Mouse (Mus musculus): ENCODE data around the gene Add1.
A peak's percentile ranks its signal among the peaks of the same experiment; 100 is the strongest.
"Not testable (repeated sequence)": the region's sequence is repeated elsewhere in the genome, so short reads cannot be mapped to it uniquely, and the experiment has no call there.

Add1 gene

GRCm38 (mm10) chr5:34551821-34552220, 21.6 kb upstream of the Add1 start:
- no peak for DNase-seq

DNA sequence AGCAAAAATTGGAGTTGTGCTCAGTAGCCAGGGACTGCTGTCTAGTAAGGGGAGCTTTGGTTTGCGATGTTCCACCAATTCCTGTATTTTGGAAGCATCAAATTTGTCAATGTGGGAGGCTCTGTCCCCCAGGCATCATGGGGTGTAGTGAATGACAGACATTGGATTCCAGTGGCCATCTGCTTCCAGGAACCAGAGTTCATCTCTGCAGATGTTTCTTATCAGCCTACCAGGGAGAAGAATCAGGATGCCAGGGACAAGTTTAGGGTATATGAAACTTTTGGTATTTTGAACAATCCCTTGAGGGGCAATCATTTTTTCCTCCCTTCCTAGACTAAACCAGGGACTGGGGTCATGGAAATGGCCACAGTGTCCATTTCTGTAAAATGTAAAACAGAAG, 9.6 kb upstream of the Add1 start:
- DNase-seq: no peak

GRCm38 (mm10) chr5:34564291-34564690, 9.2 kb upstream of the Add1 start:
- no peak for DNase-seq

DNA sequence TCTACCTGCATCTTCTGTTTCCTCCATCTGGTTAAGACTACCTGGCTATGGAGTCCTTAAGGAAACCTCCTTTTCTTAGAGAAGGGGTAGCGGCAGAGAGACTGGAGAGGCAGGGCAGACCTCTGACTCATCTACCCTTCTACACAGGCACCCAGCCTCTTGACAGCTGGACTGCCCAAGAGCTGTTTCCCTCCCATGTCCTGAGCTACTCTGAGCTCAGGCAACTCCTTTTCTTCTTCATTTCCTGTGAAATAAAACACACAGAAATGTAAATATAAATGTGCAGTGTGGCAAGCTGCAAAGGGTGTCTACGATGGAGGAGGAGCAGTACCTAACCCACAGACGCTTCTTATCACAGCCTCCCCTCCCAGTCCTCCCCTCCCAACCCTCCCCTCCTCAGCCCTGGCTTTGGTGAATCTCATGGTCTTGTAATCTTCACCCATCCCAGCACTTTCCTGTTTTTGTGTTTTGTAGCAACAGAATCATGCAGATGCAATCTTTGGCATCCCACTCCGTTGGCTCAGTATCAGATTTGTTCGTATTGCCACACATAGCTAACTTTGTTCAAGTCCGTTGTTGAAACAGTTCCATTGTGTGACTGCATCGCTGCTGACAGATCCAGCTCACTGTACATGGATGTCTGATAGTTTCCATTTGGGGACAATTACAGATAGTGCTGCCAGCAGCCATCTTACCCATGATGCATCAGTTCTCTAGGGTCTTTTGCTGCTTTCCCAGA, 7.8 kb upstream of the Add1 start:
- DNase-seq: no peak

GRCm38 (mm10) chr5:34571551-34571950, 1.9 kb upstream of the Add1 start:
- DNase-seq: no peak

DNA sequence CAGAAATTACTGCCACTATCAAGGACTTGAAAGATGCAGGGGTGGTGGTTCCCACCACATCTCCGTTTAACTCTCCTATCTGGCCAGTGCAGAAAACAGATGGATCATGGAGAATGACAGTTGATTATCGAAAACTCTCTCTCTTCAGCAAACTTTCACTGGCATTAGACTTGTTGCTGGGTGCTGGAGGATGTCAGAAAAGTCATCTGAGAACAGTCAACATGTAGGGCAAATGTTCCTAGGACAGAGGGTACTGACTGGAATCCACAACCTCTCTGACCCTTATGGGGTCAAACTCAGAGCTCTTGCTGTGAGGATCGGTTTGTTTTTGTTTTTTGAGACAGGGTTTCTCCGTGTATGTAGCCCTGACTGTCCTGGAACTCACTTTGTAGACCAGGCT, 896 bp upstream of the Add1 start:
- DNase-seq: not testable (repeated sequence)

DNA sequence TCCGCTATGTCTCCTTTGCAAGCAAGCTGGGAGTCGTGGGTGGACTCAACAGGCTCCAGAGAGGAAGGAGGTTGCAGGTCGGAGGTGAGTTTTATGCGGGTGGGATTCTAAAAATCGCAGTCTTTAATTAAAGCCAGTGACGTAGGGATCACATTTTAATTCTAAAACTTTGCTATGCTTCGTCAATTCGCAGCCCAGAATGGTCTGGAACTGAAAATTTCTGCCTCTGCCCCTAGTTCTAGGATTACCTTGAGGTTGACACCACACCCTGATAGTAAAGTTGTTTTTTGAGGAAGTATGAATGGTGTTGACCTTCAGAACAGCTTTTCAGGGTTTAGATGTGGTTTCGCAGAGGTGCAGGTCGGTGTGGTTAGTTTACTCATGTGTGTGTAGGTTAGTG, 1.3 kb downstream of the Add1 start:
- no peak for DNase-seq

GRCm38 (mm10) chr5:34576286-34576685, 2.8 kb downstream of the Add1 start:
- DNase-seq: no peak

- no peak for DNase-seq
Measured at GRCm38 (mm10) chr5:34578038-34578655, 4.7 kb downstream of the Add1 start.

DNA sequence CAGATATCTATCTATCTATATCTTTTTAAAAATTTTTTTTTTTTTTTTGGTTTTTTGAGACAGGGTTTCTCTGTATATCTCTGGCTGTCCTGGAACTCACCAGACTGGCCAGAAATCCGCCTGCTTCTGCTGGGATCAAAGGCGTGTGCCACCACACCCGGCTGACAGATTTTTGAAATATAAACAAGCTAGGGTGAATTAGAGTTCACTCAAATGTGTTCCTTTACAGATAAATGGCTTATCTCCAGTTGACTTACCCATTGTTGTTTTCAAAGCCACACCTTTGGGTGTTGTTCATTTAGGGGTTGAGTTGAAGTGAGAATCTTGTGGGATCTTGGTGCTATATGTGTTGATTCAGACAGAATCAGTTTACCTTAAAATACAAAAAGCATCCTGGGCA, 5.9 kb downstream of the Add1 start:
- DNase-seq: no peak

GRCm38 (mm10) chr5:34581671-34582313, 8.3 kb downstream of the Add1 start:
- peak; percentile 64 to 71 for DNase-seq

DNA sequence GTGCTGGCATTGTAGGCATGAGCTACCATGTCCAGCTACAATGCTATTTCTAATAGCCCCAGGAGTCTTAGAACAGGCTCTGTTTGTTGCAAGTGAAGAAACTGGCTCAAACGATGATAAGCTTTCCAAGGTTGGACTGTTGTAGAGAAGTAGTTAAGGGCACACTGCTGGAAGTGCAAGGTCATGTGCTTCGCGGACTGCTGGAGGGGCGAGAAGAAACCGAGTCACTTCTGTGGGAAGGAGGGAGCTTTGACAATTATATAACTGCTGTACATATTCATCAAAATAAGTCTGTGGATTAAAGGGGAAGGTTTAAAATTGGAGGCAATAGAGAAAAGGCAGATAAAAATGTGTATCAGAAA, 8.8 kb downstream of the Add1 start:
- DNase-seq: no peak

GRCm38 (mm10) chr5:34585216-34585615, 11.8 kb downstream of the Add1 start:
- DNase-seq: no peak

DNA sequence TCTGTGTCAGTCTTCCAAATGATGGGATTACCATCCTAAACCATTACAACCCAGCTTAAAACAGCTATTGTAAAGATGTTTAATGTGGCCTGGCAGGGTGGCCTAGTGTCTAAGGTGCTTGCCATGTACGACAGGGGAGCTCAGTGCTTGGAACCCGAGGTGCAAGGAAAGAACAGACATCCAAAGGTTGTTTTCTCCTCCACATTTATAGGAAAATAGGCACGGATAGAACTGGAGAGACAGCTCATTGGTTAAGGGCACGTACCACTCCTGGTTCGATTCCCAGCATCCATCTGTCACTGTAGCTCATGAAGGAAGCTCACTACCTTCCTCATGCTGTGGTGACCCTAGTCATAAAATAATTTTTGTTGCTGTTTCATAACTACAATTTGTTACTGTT, 14.4 kb downstream of the Add1 start:
- no peak for DNase-seq

DNA sequence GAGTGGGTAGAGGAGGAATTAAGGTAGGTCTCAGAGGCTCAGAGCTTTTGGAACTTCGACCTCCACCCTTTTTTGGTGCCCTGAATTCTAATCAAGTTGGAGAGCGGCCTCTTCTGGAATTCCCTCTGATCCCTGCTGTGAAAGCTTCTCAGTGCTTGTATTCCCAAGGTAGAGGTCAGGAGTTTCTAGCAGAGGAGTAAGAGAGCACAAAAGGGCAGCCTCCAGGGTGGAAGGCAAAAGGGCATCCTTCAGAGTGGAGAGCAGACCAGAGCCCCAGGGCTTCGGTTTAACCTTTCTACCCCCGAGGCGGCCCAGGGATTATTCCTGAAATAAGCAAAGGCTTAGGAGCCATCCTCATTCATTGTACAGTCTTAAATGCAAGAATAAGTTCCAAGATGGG, 16.6 kb downstream of the Add1 start:
- DNase-seq: no peak

DNA sequence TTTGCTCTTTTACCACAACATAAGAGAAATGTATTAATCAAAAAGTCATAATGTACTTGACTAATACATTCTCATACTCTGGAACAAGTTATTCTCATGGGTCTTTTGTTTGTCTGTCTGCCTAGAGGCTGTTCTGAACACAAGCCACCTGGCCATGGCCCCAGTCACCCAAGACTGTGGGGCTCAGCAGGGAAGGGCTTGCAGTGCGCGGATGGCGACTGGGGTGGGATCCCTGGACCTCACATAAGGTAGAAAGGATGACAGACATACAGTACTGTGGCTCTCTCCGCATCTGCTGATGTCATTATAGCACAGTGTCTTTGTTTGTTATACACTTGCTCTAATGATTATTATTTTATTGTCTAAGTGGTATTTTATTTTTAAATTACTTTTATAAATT, 17.2 kb downstream of the Add1 start:
- no peak for DNase-seq

- no peak for DNase-seq
Measured at GRCm38 (mm10) chr5:34591388-34592004, 18.0 kb downstream of the Add1 start.

- not testable (repeated sequence) for DNase-seq
Measured at GRCm38 (mm10) chr5:34592224-34592623, 18.8 kb downstream of the Add1 start.

DNA sequence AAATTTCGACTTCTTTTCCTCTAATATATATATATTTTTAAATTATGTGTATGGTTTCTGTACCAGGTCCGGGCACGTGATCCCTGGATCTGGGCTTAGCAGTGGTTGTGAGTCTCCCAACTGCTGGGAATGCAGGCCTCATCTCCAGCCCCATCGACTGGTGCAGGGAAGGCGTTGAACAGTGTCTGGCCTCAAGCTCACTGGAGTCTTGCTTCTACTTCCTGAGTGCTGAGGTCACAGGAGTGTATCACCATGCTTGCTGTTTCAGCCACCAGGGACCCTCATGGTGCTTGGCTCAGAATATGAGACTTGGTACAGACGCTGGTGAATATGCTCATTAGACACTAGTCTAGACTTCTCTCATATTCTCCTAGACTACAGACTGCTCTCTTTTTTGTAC, 19.2 kb downstream of the Add1 start:
- DNase-seq: no peak

- DNase-seq: no peak
Measured at GRCm38 (mm10) chr5:34593202-34593727, 19.8 kb downstream of the Add1 start.

- peak in 1 of 2 experiments; percentile 24 for DNase-seq
Measured at GRCm38 (mm10) chr5:34604576-34604975, 31.1 kb downstream of the Add1 start.

DNA sequence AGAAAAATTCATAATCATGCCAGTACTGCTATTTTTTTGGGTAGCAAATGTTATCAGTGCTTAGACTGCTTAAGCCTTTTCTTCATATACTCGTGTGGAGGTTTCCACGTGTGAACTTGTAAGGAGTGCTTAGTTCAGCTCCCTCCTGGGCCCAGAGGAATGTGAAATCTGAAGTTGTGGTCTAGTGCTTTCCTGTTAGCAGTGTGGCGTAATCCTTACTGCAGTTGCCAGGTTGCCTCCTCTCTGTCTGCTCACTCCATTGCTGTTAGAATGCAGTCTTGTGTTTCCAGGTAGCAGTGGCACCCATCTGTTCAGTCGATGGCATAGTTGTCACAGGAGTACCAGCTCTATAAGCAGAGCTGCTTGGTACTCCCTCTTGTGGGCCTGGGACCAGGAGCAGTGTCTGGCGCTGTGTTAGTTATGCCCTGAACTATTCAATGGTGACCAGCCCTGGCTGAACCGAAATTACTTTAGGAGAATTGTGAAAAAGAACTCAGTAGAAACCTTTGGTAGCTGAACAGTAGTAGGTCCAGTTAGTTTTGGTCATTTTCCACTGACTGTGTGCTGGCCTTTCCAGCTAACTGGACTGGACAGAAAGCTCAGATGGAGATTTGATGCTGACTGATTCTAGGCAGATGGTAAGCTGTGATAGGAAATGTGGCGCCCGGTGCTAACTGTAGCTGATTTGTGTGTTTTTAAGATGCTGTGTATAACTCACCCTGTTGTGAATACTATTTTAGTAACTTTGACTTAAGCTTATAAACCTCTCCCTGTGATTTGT, 33.8 kb downstream of the Add1 start:
- DNase-seq: peak; percentile 45 to 47

- DNase-seq: peak; percentile 68 to 71
Measured at GRCm38 (mm10) chr5:34608226-34608625, 34.8 kb downstream of the Add1 start.
